Mouse (Mus musculus) liver, postnatal 0 days (tissue): ENCODE results near the gene Cpe.

ENCODE experiments used
- CTCF ChIP-seq: sonication (generic); IDR thresholded peaks from 2 replicates; pipeline ENCODE4 v1.5.1; 2016; ENCODE audit warnings: antibody characterized with exemption, low read depth
- EP300 ChIP-seq: IDR thresholded peaks from 2 replicates; pipeline ENCODE4 v1.6.1; 2016; ENCODE audit warnings: antibody characterized with exemption, low read depth, mild to moderate bottlenecking

DNA sequence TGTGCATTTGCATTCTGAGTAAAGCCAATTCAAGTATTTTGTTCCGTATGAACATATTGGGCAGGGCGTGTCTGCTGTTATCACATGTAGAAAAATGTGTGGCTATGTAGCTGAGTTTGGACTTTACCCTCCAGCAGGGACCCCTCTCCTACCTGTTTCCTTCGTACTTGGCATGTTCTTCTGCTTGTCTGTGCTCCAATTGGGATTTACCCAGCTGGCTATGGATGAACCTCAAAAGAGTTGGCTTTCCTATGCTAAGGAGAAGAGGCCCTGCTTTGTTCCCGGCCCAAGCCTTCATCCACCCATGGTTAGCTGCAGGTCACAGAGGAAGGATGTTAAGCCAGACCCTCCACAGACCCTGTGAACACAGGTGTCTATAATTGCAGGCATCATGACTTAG lies 44.8 kb downstream of the Cpe start:
- TF ChIP-seq CTCF (no peak), EP300 (no peak)
